Mouse (Mus musculus): ENCODE measurements around the gene Notch3. TPM values are rescaled to one million over a fixed set of nuclear protein-coding genes. Genes with fewer than 3 reads are reported as not detected.
"Not testable (repeated sequence)": the region's sequence is repeated elsewhere in the genome, so short reads cannot be mapped to it uniquely, and the experiment has no call there.

Notch3 gene
- polyA plus RNA-seq, 1 experiment from 2014 or later: 17.7 TPM

- peak overlapping the region; percentile 93 for H3K4me2 ChIP-seq (ENCODE audit: low read depth, low read length)
- not testable (repeated sequence) for H3K9me3 ChIP-seq (replicated peaks; ENCODE audit: control insufficient read depth, low read length); H3K27ac ChIP-seq (replicated peaks; ENCODE audit: low read depth, low read length); ATAC-seq (replicated peaks; ENCODE audit: insufficient number of reproducible peaks, low FRiP score, low TSS enrichment, low read depth); H3K36me3 ChIP-seq (replicated peaks; ENCODE audit: control insufficient read depth, insufficient read depth, low read depth, low read length); H3K4me1 ChIP-seq (ENCODE audit: control insufficient read depth, insufficient read depth, low read length); H3K9ac ChIP-seq (replicated peaks; ENCODE audit: low read length); H3K27me3 ChIP-seq (ENCODE audit: control insufficient read depth, insufficient read depth, low read length)
- WGBS: 27% methylated on average over 5 of the region's 5 CpGs
- peak; percentile 28 for DNase-seq (ENCODE audit: low spot score)
- peak overlapping the region; percentile 42; the same call in 1 of the 2 replicates for H3K4me3 ChIP-seq (ENCODE audit: low read depth, low read length)
Observed at GRCm38 (mm10) chr17:32114486-32114885, 52.2 kb downstream of the Notch3 start.

- no peaks in the 10 kb centered on the region; the same call in 1 of the 2 replicates for H3K4me1 ChIP-seq (ENCODE audit: control insufficient read depth, insufficient read depth, low read length)
- under 1% methylated on average over 56 of the region's 56 CpGs for WGBS
- ATAC-seq (replicated peaks; ENCODE audit: insufficient number of reproducible peaks, low FRiP score, low TSS enrichment, low read depth) (peak; percentile 35; the same call in 1 of the 2 replicates), DNase-seq (ENCODE audit: low spot score) (peak; percentile 65)
- no peak overlapping the region for H3K27ac ChIP-seq (replicated peaks; ENCODE audit: low read depth, low read length)
- peaks cover 8% of the 10 kb centered on the region; the same call in 1 of the 2 replicates for H3K27me3 ChIP-seq (ENCODE audit: control insufficient read depth, insufficient read depth, low read length)
- H3K36me3 ChIP-seq (replicated peaks; ENCODE audit: control insufficient read depth, insufficient read depth, low read depth, low read length): no peaks in the 10 kb centered on the region
- peak overlapping the region; percentile 42 for H3K4me3 ChIP-seq (ENCODE audit: low read depth, low read length)
- H3K9ac ChIP-seq (replicated peaks; ENCODE audit: low read length): peak overlapping the region; percentile 48
- peak overlapping the region; percentile 93 for H3K4me2 ChIP-seq (ENCODE audit: low read depth, low read length)
- H3K9me3 ChIP-seq (replicated peaks; ENCODE audit: control insufficient read depth, low read length): no peaks in the 10 kb centered on the region
Observed at GRCm38 (mm10) chr17:32113523-32114421, 52.9 kb downstream of the Notch3 start.

- DNase-seq (ENCODE audit: low spot score) (no peak), ATAC-seq (replicated peaks; ENCODE audit: insufficient number of reproducible peaks, low FRiP score, low TSS enrichment, low read depth) (peak; percentile 10; the same call in 1 of the 2 replicates)
- WGBS: 10% methylated on average over 8 of the region's 8 CpGs
- Histone ChIP-seq H3K4me1 (ENCODE audit: control insufficient read depth, insufficient read depth, low read length) (no peaks in the 10 kb centered on the region; the same call in 1 of the 2 replicates), H3K4me3 (ENCODE audit: low read depth, low read length) (peak overlapping the region; percentile 42), H3K27me3 (ENCODE audit: control insufficient read depth, insufficient read depth, low read length) (peaks cover 8% of the 10 kb centered on the region; the same call in 1 of the 2 replicates), H3K9me3 (replicated peaks; ENCODE audit: control insufficient read depth, low read length) (no peaks in the 10 kb centered on the region), H3K4me2 (ENCODE audit: low read depth, low read length) (peak overlapping the region; percentile 93), H3K36me3 (replicated peaks; ENCODE audit: control insufficient read depth, insufficient read depth, low read depth, low read length) (no peaks in the 10 kb centered on the region), H3K9ac (replicated peaks; ENCODE audit: low read length) (peak overlapping the region; percentile 48), H3K27ac (replicated peaks; ENCODE audit: low read depth, low read length) (no peak overlapping the region)
Observed at GRCm38 (mm10) chr17:32113255-32113522, 53.5 kb downstream of the Notch3 start.

- Histone ChIP-seq H3K36me3 (replicated peaks; ENCODE audit: control insufficient read depth, insufficient read depth, low read depth, low read length) (no peaks in the 10 kb centered on the region), H3K27ac (replicated peaks; ENCODE audit: low read depth, low read length) (no peak overlapping the region), H3K4me1 (ENCODE audit: control insufficient read depth, insufficient read depth, low read length) (no peaks in the 10 kb centered on the region; the same call in 1 of the 2 replicates), H3K4me3 (ENCODE audit: low read depth, low read length) (no peak overlapping the region; the same call in 1 of the 2 replicates), H3K9me3 (replicated peaks; ENCODE audit: control insufficient read depth, low read length) (no peaks in the 10 kb centered on the region), H3K4me2 (ENCODE audit: low read depth, low read length) (no peak overlapping the region; the same call in 1 of the 2 replicates), H3K27me3 (ENCODE audit: control insufficient read depth, insufficient read depth, low read length) (peaks cover 8% of the 10 kb centered on the region; the same call in 1 of the 2 replicates), H3K9ac (replicated peaks; ENCODE audit: low read length) (no peak overlapping the region)
- 63% methylated on average over 8 of the region's 8 CpGs for WGBS
- ATAC-seq (replicated peaks; ENCODE audit: insufficient number of reproducible peaks, low FRiP score, low TSS enrichment, low read depth) (0 out of 2 replicates have a peak, but pooled peaks have one; percentile 11), DNase-seq (ENCODE audit: low spot score) (no peak)
Observed at GRCm38 (mm10) chr17:32112434-32113254, 54.0 kb downstream of the Notch3 start.

- Histone ChIP-seq H3K4me3 (ENCODE audit: low read depth, low read length) (no peak overlapping the region), H3K36me3 (replicated peaks; ENCODE audit: control insufficient read depth, insufficient read depth, low read depth, low read length) (no peaks in the 10 kb centered on the region), H3K9me3 (replicated peaks; ENCODE audit: control insufficient read depth, low read length) (no peaks in the 10 kb centered on the region), H3K4me1 (ENCODE audit: control insufficient read depth, insufficient read depth, low read length) (no peaks in the 10 kb centered on the region; the same call in 1 of the 2 replicates), H3K27ac (replicated peaks; ENCODE audit: low read depth, low read length) (no peak overlapping the region), H3K27me3 (ENCODE audit: control insufficient read depth, insufficient read depth, low read length) (peaks cover 8% of the 10 kb centered on the region; the same call in 1 of the 2 replicates), H3K4me2 (ENCODE audit: low read depth, low read length) (no peak overlapping the region), H3K9ac (replicated peaks; ENCODE audit: low read length) (no peak overlapping the region)
- ATAC-seq (replicated peaks; ENCODE audit: insufficient number of reproducible peaks, low FRiP score, low TSS enrichment, low read depth) (no peak), DNase-seq (ENCODE audit: low spot score) (no peak)
- 82% methylated on average over 10 of the region's 10 CpGs for WGBS
Observed at GRCm38 (mm10) chr17:32110980-32111780, 55.5 kb downstream of the Notch3 start.

- no peak for ATAC-seq (replicated peaks; ENCODE audit: insufficient number of reproducible peaks, low FRiP score, low TSS enrichment, low read depth)
- 42% methylated on average over 2 of the region's 2 CpGs for WGBS
- DNase-seq (ENCODE audit: low spot score): no peak
- H3K4me1 ChIP-seq (ENCODE audit: control insufficient read depth, insufficient read depth, low read length): no peaks in the 10 kb centered on the region; the same call in 1 of the 2 replicates
- peaks cover 8% of the 10 kb centered on the region; the same call in 1 of the 2 replicates for H3K27me3 ChIP-seq (ENCODE audit: control insufficient read depth, insufficient read depth, low read length)
- no peaks in the 10 kb centered on the region for H3K9me3 ChIP-seq (replicated peaks; ENCODE audit: control insufficient read depth, low read length)
- H3K36me3 ChIP-seq (replicated peaks; ENCODE audit: control insufficient read depth, insufficient read depth, low read depth, low read length): no peaks in the 10 kb centered on the region
- H3K9ac ChIP-seq (replicated peaks; ENCODE audit: low read length): no peak overlapping the region
- H3K4me3 ChIP-seq (ENCODE audit: low read depth, low read length): no peak overlapping the region
- H3K4me2 ChIP-seq (ENCODE audit: low read depth, low read length): no peak overlapping the region
- no peak overlapping the region for H3K27ac ChIP-seq (replicated peaks; ENCODE audit: low read depth, low read length)
Observed at GRCm38 (mm10) chr17:32110424-32110823, 56.2 kb downstream of the Notch3 start.

GRCm38 (mm10) chr17:32109201-32109940 lies 57.3 kb downstream of the Notch3 start:
- DNase-seq (ENCODE audit: low spot score) (no peak), ATAC-seq (replicated peaks; ENCODE audit: insufficient number of reproducible peaks, low FRiP score, low TSS enrichment, low read depth) (no peak)
- Histone ChIP-seq H3K4me3 (ENCODE audit: low read depth, low read length) (no peak overlapping the region), H3K4me2 (ENCODE audit: low read depth, low read length) (no peak overlapping the region), H3K27me3 (ENCODE audit: control insufficient read depth, insufficient read depth, low read length) (peaks cover 8% of the 10 kb centered on the region; the same call in 1 of the 2 replicates), H3K27ac (replicated peaks; ENCODE audit: low read depth, low read length) (no peak overlapping the region), H3K4me1 (ENCODE audit: control insufficient read depth, insufficient read depth, low read length) (no peaks in the 10 kb centered on the region; the same call in 1 of the 2 replicates), H3K36me3 (replicated peaks; ENCODE audit: control insufficient read depth, insufficient read depth, low read depth, low read length) (no peaks in the 10 kb centered on the region), H3K9ac (replicated peaks; ENCODE audit: low read length) (no peak overlapping the region), H3K9me3 (replicated peaks; ENCODE audit: control insufficient read depth, low read length) (no peaks in the 10 kb centered on the region)
- 62% methylated on average over 6 of the region's 6 CpGs for WGBS
